In the genomic region with DNA sequence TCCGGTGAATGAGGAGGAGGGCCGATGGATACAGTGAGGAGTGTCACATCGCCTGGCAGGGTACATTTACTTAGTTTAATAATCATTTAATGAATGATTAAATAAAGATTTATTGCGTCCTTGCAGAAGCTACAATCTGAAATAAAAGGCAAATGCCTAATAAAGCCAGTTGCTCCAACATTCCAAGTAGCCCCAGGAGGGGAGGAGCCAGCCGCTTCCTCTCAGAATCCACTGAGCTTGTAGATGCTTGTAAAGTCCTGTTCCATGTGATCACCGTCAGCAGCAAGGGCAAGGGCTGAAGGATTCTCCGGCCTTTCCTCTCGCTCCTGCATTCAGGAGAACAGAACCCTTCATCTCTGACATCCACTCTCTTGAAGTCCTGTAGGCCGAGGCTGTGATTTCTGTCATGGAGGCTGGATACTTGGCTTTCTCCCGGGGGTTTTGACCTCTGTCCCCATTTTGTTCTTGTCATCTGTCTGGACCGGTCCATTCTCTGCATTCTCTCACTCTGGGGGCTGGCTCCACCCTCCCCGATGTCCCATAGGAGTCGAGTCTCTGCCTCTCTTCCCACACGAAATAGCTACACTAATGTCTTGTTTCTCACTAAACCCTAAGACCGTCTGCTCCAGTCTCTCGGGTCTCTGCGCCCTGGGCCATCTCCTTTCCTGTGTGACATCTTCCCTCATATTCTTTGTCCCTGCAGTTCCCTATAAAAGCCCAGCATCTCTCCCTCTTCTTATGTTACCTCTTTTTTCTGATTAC, we compare ENCODE assay signal across 26 mouse cellular contexts. TPM values are rescaled to one million over a fixed set of nuclear protein-coding genes. Genes with fewer than 3 reads are reported as not detected.
DNase-seq lines count a peak whose midpoint lies in the region; ATAC-seq and TF ChIP-seq lines count a peak whose summit lies in the region.
"Had no signal": no experiment of that assay in that cellular context is flagged by ENCODE, and none has a peak within 500 bp of the region (broad histone marks: within the 10 kb centered on the region; RNA-seq: fewer than 3 reads in every experiment).

No protein-coding gene starts in this region.

- H3K9ac ChIP-seq in heart, embryonic 12.5 days, result no peak overlapping the region
- H3K9ac ChIP-seq in intestine, embryonic 14.5 days (ENCODE audit: low read length), result no peak overlapping the region
- no peak overlapping the region for H3K9ac ChIP-seq in intestine, embryonic 16.5 days (ENCODE audit: low read depth, low read length)
- no peak overlapping the region for H3K9ac ChIP-seq in lung, embryonic 14.5 days
- H3K9ac ChIP-seq: embryonic facial prominence, embryonic 13.5 days; forebrain, embryonic 15.5 days; intestine, embryonic 15.5 days; liver, embryonic 14.5 days; midbrain, embryonic 12.5 days had no signal

- no peak overlapping the region for H3K4me3 ChIP-seq in heart, embryonic 12.5 days
- no peak overlapping the region for H3K4me3 ChIP-seq in intestine, embryonic 14.5 days (ENCODE audit: low read depth, low read length)
- H3K4me3 ChIP-seq in intestine, embryonic 16.5 days (ENCODE audit: low read length), result no peak overlapping the region
- no peak overlapping the region for H3K4me3 ChIP-seq in lung, embryonic 14.5 days (ENCODE audit: low read depth, low read length)
- H3K4me3 ChIP-seq in E14TG2a.4 (replicated peaks; ENCODE audit: low read length), result 0 out of 2 replicates have a peak overlapping the region, but pooled peaks have one; percentile 24
- H3K4me3 ChIP-seq: embryonic facial prominence, embryonic 13.5 days; forebrain, embryonic 10.5 days; forebrain, embryonic 15.5 days; intestine, embryonic 15.5 days; midbrain, embryonic 12.5 days had no signal

- WGBS in heart, embryonic 12.5 days, result 67% methylated on average over 17 of the region's 17 CpGs
- 69% methylated on average over 17 of the region's 17 CpGs for WGBS in intestine, embryonic 14.5 days
- 73% methylated on average over 17 of the region's 17 CpGs for WGBS in intestine, embryonic 16.5 days
- 62% methylated on average over 17 of the region's 17 CpGs for WGBS in lung, embryonic 14.5 days

- no peak overlapping the region for H3K4me2 ChIP-seq in heart, embryonic 12.5 days
- H3K4me2 ChIP-seq in intestine, embryonic 14.5 days (ENCODE audit: low read length), result no peak overlapping the region
- no peak overlapping the region for H3K4me2 ChIP-seq in intestine, embryonic 16.5 days (ENCODE audit: low read depth, low read length)
- H3K4me2 ChIP-seq in lung, embryonic 14.5 days, result no peak overlapping the region
- H3K4me2 ChIP-seq: embryonic facial prominence, embryonic 13.5 days; forebrain, embryonic 15.5 days; intestine, embryonic 15.5 days; midbrain, embryonic 12.5 days had no signal

- no peak overlapping the region for H3K27ac ChIP-seq in heart, embryonic 12.5 days (ENCODE audit: poor library complexity, severe bottlenecking)
- H3K27ac ChIP-seq in intestine, embryonic 14.5 days (ENCODE audit: low read depth), result no peak overlapping the region
- H3K27ac ChIP-seq in intestine, embryonic 16.5 days (ENCODE audit: low read length), result no peak overlapping the region
- H3K27ac ChIP-seq in lung, embryonic 14.5 days (ENCODE audit: low read depth), result no peak overlapping the region
- H3K27ac ChIP-seq: embryonic facial prominence, embryonic 13.5 days; forebrain, embryonic 10.5 days; forebrain, embryonic 15.5 days; intestine, embryonic 15.5 days; liver, embryonic 14.5 days; midbrain, embryonic 12.5 days had no signal

- no peak for TF ChIP-seq CTCF in lung, embryonic 14.5 days (IDR thresholded peaks at IDR 0.05; ENCODE audit: low read depth)
- no peak for TF ChIP-seq CTCF in E14TG2a.4 (conservative IDR thresholded peaks at IDR 0.05; ENCODE audit: low read length)

- DNase-seq in heart, adult 9 months (ENCODE audit: low spot score in 2 of 2), result peak; percentile 3 to 4
- peak; percentile 48 for DNase-seq in intestine, embryonic 14.5 days (ENCODE audit: low spot score)
- peak; percentile 30 for DNase-seq in lung, embryonic 14.5 days
- no peak for DNase-seq in lung, postnatal 36 days
- DNase-seq in thymus, postnatal 36 days, result no peak
- DNase-seq: adrenal gland, adult 2 months; adrenal gland, postnatal 36 days; cerebellum, adult 18-20 months; cerebellum, postnatal 10 days; gastrocnemius, postnatal 36 days; kidney, adult 9 months; liver; lung, adult 2 months; lung, postnatal 14 days; thymus, postnatal 14 days had no signal

- peaks cover 11% of the 10 kb centered on the region; the same call in 1 of the 2 replicates for H3K4me1 ChIP-seq in heart, embryonic 12.5 days (replicated peaks)
- peaks cover 13% of the 10 kb centered on the region for H3K4me1 ChIP-seq in intestine, embryonic 14.5 days (replicated peaks; ENCODE audit: control insufficient read depth, insufficient read depth, low read length)
- H3K4me1 ChIP-seq in intestine, embryonic 16.5 days (ENCODE audit: control insufficient read depth, insufficient read depth, low read length), result no peaks in the 10 kb centered on the region; the same call in 1 of the 2 replicates
- H3K4me1 ChIP-seq in lung, embryonic 14.5 days (ENCODE audit: insufficient read depth), result no peaks in the 10 kb centered on the region; the same call in 1 of the 2 replicates
- peaks cover 35% of the 10 kb centered on the region for H3K4me1 ChIP-seq in E14TG2a.4 (replicated peaks; ENCODE audit: low read depth, low read length)

- H3K36me3 ChIP-seq in heart, embryonic 12.5 days, result no peaks in the 10 kb centered on the region
- H3K36me3 ChIP-seq in intestine, embryonic 14.5 days (ENCODE audit: control insufficient read depth, insufficient read depth, low read length), result no peaks in the 10 kb centered on the region
- no peaks in the 10 kb centered on the region for H3K36me3 ChIP-seq in intestine, embryonic 16.5 days (ENCODE audit: control insufficient read depth, insufficient read depth, low read length)
- no peaks in the 10 kb centered on the region for H3K36me3 ChIP-seq in lung, embryonic 14.5 days (ENCODE audit: insufficient read depth)
- no peaks in the 10 kb centered on the region for H3K36me3 ChIP-seq in E14TG2a.4 (ENCODE audit: insufficient read depth, low read length)
- H3K36me3 ChIP-seq: embryonic facial prominence, embryonic 13.5 days; forebrain, embryonic 10.5 days; forebrain, embryonic 15.5 days; intestine, embryonic 15.5 days; midbrain, embryonic 12.5 days had no signal

- no peak for ATAC-seq in heart, embryonic 12.5 days (ENCODE audit: insufficient number of reproducible peaks, low FRiP score)
- no peak for ATAC-seq in intestine, embryonic 14.5 days (replicated peaks; ENCODE audit: low FRiP score, low TSS enrichment, low read depth)
- ATAC-seq in intestine, embryonic 16.5 days, result no peak
- no peak for ATAC-seq in lung, embryonic 14.5 days (ENCODE audit: insufficient read depth)
- ATAC-seq: activated CD4-positive, CD25-positive, alpha-beta regulatory T cell, adult 4 months; forebrain, embryonic 15.5 days; hindbrain, embryonic 16.5 days; intestine, embryonic 15.5 days had no signal

- no peaks in the 10 kb centered on the region for H3K9me3 ChIP-seq in heart, embryonic 12.5 days (replicated peaks)
- H3K9me3 ChIP-seq in intestine, embryonic 14.5 days (ENCODE audit: control insufficient read depth, low read length), result no peaks in the 10 kb centered on the region
- H3K9me3 ChIP-seq in intestine, embryonic 16.5 days (ENCODE audit: control insufficient read depth, low read length), result no peaks in the 10 kb centered on the region
- no peaks in the 10 kb centered on the region for H3K9me3 ChIP-seq in lung, embryonic 14.5 days (ENCODE audit: low read depth, low read length)
- no peaks in the 10 kb centered on the region for H3K9me3 ChIP-seq in E14TG2a.4 (ENCODE audit: low read length)
- H3K9me3 ChIP-seq: embryonic facial prominence, embryonic 13.5 days; forebrain, embryonic 10.5 days; forebrain, embryonic 15.5 days; intestine, embryonic 15.5 days; midbrain, embryonic 12.5 days had no signal

- no peaks in the 10 kb centered on the region for H3K27me3 ChIP-seq in heart, embryonic 12.5 days (replicated peaks)
- no peaks in the 10 kb centered on the region for H3K27me3 ChIP-seq in intestine, embryonic 14.5 days (replicated peaks; ENCODE audit: control insufficient read depth, insufficient read depth, low read length)
- no peaks in the 10 kb centered on the region for H3K27me3 ChIP-seq in intestine, embryonic 16.5 days (replicated peaks; ENCODE audit: control insufficient read depth, insufficient read depth, low read length)
- H3K27me3 ChIP-seq in lung, embryonic 14.5 days (ENCODE audit: insufficient read depth, low read length), result no peaks in the 10 kb centered on the region; the same call in 1 of the 2 replicates
- H3K27me3 ChIP-seq in E14TG2a.4 (ENCODE audit: insufficient read depth, low read length), result peaks cover 20% of the 10 kb centered on the region
- H3K27me3 ChIP-seq: forebrain, embryonic 15.5 days; intestine, embryonic 15.5 days had no signal

RNA-seq across cellular contexts. Expression of a gene that starts 57.3 kb away (rescaled TPM):
- 13.3 and 13.5 TPM in 2 replicates for polyA plus RNA-seq in heart, embryonic 12.5 days (2016; fragmentation: Nextera tagmentation; extraction: Ambion mirVana)
- polyA plus RNA-seq in intestine, embryonic 14.5 days (2014; fragmentation: Nextera tagmentation; extraction: Ambion mirVana), result 6.2 and 7.2 TPM in 2 replicates
- 7.3 and 7.8 TPM in 2 replicates for polyA plus RNA-seq in intestine, embryonic 16.5 days (2015; fragmentation: Nextera tagmentation; extraction: Ambion mirVana)
- polyA plus RNA-seq in lung, embryonic 14.5 days (2014; fragmentation: Nextera tagmentation; extraction: Ambion mirVana), result 8.0 and 9.4 TPM in 2 replicates

Comparison
In these comparisons a context has a peak if more than half of its experiments do, and no peak if none do; other contexts are left out.
1. DNase-seq: peak in heart, adult 9 months (2 of 2), intestine, embryonic 14.5 days (single experiment) and lung, embryonic 14.5 days (single experiment); none in lung, postnatal 36 days (single experiment) and thymus, postnatal 36 days (0 of 2).